Mouse (Mus musculus) left cerebral cortex, postnatal 4 days (tissue): ENCODE data around the gene Kmt2d. TPM values are rescaled to one million over a fixed set of nuclear protein-coding genes. Genes with fewer than 3 reads are reported as not detected.

Source experiments
- DNase-seq: peaks from one replicate; pipeline ENCODE4 v3.0.0-alpha.2; 2022
- intact Hi-C: fragments of 180-260 bp; cut with DNase I; formaldehyde crosslinking; loops from one replicate; pipeline ENCODE4 v1.15.1; 2025
- total RNA-seq, 2 experiments: library from RNA; stranded (reverse); gene quantifications; 2 replicates each; pipeline ENCODE4 v1.2.3; 2021

Gene Kmt2d
- total RNA-seq, 2 experiments from 2014 or later: 74.2 to 74.4 TPM

DNA sequence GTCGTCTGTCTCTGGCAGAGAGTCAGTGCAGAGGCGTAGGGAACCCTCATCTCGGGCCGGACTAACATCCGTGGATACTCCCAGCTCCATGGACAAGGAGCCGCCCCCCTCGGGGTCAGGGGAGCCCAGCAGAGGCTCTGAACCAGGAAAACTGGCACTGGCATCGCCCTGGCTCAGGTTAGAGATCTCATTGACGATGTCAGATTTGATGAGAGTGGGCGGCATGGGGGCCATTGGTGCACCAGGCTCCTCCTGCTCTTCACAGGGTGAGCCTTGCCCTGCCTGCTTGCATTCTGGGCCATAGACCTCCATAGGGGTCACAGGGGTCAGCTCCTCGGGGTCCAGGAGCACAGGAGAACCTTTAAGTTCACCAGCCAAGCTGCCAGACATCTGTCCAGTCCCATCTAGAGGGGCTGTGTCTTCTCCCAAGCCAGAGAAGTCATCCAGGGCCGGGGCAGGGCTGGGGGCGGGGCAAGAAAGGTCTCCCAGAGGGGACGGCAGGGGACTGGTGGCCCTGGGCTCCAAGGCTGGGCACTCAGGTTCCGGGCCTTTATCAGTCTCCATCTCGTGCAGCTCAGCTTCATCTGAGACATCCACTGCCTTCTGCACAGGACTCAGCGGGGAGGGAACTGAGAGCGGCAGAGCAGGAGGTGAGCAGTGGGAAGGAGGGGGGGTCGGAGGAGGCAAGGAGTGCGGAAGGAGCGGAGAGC lies 9.1 kb downstream of the Kmt2d start:
- DNase-seq: no peak

DNA sequence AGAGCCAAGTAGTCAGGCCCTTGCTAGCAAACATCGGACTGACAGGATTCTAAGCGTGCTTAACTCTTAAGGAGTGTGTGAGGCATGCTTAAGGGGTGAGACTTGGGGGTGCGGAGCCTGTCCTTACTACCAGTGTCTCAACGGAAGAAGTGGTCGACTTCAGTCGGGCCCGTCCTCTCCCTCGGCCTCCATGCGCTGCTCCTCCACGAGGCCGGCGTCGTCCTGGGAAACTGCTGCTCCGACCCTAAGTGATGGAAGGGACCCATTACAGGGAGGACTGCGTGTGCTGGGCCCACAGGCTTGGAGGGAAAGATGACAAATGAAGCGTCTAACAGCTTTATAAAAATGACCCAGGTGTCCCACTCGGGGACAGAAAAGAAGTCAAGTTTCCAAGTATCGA lies 10.1 kb downstream of the Kmt2d start:
- no peak for DNase-seq
- intact Hi-C loops: no loop called here

More for the DNA sequence above, 9.1 kb downstream of the Kmt2d start:
- intact Hi-C loops: no loop called here

DNA sequence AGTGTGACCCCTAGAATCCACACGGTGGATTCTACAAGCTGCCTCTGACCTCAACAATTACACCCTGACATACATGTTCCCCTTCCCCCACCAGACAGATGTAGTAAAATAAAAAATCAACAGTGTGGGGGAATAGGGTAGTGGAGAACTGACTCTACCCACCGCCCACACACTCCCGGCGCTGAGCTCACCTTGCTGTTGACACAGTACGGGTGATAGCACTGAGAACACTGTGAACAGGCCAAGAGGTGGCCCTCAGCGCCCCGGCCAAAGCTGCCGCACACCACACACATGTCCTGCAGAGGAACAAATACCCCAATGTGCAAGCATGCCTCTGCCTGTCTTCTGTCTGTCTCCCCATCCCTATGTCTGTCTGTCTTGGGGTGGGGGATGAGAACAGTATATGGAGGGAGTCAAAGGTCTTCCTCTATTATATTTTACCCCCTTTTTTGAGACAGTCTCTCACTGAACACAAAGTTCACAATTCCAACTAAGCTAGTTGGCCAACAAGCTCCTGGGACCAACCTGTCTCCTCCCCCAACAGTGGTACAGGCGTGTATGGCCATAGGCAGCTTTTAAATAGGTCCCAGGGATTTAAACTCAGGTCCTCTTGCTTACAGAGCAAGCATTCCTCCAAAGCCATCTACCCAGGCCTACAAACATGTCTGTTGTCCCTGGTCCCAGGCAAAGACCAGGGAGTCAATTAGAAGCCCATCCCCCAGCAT lies 11.5 kb downstream of the Kmt2d start:
- DNase-seq: no peak
- intact Hi-C loops: no loop called here

DNA sequence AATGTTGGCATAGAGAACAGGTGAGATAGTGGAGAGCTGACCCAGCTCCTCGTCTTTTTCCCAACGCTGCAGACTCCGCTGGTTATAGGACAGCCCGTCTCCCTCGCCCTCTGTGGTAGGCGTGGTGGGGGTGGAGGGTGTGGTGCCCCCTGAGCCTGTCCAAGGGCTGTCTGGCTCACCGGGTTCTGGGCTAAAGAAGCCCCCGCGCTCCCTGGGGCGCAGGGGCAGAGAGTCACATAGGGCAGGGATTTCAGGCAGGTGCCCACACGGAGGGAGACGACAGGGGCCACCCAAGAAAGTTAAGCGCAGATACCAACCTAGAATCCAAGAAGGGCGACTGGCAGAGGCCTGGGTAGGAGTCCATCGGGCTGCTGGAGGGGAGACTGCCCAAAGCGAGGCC lies 16.8 kb downstream of the Kmt2d start:
- intact Hi-C loops: no loop called here
- no peak for DNase-seq

DNA sequence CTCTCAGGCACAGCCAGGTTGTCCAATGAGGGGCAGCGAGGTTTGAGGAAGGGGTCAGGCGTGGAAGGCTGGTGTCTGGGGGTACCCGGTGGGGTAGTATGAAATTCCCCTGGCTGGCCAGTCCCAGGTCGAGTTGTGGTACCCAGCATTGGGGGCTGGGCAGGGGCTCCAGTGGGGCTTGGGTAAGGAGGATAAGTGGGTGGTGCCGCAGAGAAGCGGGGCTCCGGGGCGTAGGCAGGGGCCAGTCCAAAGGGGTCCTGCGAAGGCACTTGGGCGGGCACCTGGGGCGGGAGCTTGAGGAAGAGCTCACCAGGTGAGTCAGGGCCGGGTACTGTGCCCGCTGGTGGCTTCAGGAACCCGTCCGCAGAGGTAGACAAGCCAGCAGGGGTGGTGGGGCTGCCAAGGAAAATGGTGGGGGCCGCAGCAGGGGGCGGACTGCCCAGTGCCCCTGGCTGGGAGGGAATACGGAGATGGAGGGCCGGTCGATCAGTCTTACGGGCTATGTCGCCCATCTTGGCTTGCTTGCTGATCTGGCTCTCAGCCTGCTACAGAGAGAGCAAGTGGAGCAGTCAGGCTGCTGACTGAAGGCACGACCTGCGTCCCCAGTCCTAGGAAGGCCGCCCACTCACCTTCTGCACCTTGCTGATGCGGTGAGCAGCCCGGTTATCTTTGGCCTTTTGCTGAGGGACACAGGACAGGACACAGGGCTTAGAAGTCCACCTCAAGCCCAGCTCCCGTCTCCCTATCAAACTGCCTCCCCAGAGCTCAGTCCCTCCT lies 17.7 kb downstream of the Kmt2d start:
- no peak for DNase-seq
- intact Hi-C loops: no loop called here

DNA sequence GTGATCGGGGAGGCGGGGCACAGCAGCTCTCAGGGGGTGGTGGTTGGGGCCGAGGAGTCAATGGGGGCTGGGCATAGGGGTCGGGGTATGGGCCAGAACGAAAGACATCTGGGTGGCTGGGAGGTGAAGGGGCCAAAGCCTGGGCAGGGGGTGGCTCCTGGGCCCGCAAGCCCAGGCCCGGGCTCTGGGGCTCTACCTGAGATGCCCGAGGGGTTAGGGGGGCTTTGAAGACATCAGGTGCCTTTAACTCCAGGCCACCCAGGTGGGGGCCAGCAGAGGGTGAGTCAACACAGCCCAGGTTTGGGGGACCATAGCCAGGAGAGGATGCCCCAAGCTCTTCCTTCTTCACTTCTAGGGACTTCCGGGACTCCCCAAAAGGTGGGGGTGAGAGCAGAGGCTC lies 18.3 kb downstream of the Kmt2d start:
- intact Hi-C loops: no loop called here

DNA sequence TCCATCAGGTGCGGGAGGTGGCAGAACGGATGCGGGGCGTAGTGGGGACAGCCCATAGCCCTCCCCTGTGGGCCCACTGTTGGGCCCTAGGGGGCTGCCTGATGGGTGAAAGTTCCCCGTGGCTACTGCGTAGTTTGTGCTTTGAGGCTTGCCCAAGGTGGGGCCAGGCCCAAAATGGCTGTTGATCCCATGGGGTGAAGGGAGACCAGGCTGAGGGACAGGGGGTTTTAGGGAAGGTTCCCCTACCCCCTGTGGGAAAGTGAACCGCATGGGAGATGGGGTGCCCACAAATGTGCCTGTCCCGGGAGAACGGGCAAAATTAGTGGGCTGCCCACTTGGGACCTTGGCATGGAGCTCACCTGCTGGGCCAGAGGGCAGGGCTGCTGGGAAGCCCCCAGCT lies 18.9 kb downstream of the Kmt2d start:
- DNase-seq: no peak
- intact Hi-C loops: no loop called here

More for the DNA sequence above, 18.3 kb downstream of the Kmt2d start:
- DNase-seq: no peak

DNA sequence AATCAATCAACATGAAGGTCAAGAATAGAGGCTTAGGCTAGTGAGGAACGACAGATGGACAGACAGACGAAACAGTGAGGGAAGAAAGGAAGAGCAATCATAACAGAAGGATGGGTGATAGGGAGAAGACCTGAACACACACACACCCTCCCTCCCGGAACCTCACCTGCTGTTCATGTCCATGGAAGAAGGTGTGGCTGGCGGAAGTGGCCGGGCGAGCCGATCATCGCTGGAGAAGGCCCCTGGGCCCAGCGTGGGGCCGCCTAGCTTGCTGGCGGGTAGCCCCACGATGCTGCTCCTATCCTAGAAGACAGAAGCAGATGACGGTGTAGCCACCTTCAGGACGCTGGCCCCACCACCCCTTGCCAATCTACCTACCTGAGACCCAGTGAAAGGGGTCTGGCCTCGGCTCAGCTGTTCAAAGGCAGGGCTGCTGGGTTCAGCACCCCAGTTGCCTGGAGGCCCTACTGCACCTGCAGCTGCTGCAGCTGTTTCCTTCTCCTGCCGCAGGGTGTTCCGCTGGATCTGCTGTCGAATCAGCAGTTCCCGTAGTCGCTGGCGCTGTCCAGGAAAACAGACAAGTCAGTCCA lies 19.7 kb downstream of the Kmt2d start:
- intact Hi-C loops: no loop called here
- DNase-seq: no peak

DNA sequence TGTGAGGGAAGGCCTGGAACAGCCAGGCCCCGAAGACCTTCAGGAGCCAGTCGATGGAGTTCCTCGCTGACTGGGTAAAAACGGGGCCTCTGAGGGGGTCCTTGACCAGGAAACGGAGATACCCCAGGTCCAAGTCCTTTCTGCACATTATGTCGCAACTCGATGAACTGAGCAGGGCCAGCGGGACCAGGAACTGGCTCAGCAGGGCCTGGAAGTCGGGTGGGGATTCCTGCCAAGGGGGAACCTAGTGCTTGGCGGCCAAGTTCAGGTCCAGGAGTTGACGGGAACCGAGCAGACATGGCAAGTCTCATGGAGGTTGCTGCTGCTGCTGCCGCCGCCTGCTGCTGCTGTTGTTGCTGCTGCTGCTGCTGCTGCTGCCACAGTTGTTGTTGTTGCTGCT lies 20.3 kb downstream of the Kmt2d start:
- intact Hi-C loops: no loop called here
- no peak for DNase-seq

DNA sequence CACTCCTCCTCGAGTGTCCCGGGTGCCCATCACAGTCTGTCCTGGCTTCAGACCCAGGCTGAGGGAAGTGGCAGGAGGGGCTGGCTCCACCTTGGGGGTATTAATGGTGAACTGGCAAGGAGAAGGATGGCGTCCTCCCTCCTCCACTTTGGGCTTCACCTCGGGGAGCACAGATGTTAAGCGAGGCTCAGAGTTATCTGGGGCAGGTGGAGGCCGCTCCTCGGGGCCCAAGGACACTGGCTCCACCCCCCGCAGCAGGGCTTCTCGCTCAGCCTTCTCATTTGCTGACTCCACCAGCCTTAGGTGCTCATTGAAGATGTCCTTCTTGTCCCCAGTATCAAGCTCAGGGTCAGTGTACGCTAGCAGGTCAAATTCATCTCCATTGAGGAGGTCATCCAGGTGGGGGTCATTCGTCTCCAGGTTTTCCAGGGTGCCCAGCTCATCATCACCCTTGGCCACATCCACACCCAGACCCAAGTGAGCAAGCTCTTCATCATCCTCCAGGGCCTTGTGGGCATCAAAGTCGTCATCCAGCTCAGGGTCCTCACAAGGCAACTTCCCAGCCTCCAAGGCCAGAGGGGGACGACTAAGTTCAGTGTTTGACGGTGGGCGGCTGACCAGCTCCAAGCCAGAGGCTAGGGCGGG lies 20.9 kb downstream of the Kmt2d start:
- intact Hi-C loops: no loop called here
- DNase-seq: no peak

DNA sequence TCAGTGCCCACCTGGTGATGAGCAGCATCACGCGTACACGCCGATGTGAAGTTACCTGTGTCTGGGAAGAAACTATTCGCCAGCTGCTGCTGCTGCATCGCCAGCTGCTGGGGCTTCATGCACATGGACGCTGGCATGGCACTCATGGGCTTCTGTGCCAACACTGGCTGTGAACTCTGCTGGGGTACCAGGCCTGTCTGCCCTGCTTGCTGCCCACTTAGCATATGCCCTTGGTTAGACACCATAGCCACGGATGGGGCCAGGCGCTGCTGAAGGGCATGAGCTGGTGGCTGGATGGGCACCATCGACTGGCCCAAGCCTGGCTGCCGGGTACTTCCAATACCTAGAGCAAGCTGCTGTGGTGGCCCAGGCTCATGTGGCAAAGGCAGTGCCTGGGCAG lies 21.8 kb downstream of the Kmt2d start:
- intact Hi-C loops: no loop called here
- DNase-seq: no peak

DNA sequence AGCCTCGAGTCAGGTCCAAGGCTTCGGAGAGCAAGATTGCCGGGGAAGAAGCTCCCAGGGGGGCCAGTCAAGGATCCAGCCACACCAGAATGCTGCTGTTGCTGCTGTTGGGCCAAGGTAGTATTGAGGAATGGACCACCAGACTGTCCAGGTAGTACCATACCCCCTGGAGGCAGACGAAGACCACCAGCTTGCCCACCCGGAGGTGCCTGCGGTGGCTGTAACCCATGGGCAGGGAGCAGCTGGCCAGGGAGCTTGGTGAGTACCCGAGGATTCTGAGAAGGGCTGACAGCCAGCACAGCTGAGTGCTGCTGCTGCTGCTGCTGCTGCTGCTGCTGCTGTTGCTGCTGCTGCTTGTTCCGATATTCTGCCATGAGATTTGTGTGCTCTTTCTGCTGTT lies 24.9 kb downstream of the Kmt2d start:
- DNase-seq: no peak
- intact Hi-C loops: no loop called here

DNA sequence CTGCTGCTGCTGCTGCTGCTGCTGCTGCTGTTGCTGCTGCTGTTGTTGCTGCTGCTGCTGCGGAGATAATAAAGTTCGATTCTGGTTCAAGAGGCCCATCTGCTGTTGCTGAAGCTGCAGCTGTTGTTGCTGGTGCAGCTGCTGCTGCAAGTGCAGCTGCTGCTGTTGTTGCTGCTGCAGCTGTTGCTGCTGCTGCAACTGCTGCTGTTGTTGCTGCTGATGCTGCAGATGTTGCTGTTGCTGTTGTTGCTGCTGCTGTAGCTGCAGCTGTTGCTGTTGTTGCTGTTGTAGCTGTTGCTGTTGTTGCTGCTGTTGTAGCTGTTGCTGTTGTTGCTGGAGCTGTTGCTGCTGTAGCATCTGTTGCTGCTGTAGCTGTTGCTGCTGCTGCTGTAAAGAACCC lies 25.9 kb downstream of the Kmt2d start:
- intact Hi-C loops: no loop called here
- DNase-seq: no peak

DNA sequence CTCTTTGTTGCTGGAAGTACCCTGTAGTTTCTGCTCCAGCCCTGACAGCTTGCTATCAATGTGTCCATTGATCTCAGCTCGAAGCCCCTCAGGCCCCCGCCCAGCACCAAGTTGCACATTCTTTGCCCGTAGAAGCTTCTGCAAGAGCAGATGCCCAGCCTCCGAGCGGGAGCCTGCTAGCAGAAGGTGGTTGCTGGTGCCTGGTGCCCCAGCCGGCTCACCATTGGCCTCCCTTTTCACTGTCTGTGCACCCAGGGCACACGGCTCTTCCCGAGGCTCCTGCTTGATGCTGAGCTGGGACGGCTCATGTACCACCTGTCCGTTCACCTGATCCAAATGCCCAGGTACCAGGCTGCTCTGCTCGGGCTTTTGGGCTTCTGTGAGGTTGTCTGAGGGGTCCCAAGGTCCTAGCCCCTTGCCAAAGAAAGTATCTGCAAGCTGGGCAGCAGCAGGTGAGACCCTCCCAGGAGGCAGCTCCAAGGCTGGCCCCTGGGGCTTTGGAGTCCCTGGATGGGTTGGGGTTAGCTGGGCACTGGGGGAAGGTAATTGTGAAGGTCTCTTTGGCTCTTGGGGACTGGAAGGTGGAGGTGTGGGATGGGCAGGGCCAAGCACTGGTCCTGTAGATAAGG lies 27.3 kb downstream of the Kmt2d start:
- no peak for DNase-seq
- intact Hi-C loops: no loop called here

DNA sequence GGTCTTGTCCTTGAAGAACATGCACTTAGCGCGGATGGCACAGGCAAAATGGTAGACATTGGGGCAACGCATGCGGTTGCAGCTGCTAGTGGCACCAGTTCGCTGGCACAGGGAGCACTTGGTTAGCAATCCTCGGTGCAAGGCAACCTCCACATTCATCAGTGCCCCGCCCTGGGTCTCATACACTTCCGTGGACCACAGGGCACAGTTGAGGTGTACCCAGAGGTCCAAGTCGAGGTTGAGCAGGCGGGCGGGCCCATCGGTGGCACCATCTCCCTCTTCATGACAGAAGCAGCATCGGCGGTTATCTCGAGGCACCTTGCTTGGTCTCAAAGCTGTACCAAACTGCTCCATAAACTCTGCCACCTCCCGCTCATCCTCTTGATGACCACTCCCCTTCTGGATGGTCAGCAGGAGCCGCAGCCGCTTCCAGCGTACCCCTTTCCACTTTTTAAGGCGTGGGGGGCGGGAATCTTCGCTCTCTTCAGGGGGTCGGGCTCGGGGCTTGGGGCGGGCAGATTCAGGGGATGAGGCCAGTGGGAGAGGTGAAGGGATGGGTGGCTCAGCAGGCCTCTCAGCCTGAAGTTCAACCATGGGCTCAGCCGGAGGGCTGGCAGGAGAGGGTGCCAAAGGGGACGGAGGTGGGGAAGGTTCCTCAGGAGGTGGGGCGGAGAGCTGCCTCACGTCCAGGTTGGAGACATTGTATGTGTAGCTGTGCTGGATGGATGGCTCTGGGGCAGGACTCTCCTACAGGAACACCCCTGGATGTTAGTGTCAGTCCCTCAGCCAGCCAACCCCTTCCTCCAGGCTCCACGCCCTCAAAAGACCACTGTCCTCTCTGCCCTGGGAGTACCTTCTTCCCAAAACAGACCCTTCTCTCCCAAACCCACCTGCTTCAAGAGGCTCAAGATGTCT lies 31.1 kb downstream of the Kmt2d start:
- no peak for DNase-seq
- intact Hi-C loops: no loop called here

DNA sequence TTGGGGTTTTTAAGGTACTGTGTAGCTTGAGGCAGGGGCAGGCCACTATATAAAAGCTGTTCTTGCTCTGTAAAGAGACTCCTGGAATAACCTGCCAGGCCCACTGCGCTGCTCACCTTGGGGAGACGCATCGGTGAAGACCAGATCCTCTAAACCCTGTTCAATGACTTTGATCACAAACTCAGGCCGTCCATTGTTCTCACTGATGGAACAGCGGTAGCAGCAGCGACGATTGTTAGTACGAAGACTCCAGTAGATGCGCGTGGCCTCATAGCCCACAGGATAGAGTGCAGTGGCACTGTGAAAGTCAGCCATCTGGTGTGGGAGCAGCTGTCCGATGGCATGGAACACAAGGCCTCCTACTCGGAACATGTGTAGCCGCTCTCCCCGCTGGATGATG lies 31.8 kb downstream of the Kmt2d start:
- no peak for DNase-seq
- intact Hi-C loops: no loop called here

DNA sequence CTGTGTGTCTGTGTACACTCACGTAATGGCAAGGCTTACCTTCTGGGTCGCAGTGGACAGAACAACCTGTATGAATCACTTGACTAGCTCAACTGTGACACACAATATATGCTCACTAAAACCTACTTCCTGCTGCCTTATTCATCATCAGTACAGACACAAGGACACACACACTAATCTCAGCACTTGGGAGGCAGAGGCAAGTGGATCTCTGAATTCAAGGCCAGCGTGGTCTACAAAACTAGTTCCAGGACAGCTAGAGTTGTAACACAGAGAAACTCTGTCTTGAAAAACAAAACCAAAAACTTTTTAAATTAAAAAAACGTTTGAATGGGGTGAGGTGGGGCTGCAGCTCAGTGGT lies 33.3 kb downstream of the Kmt2d start:
- intact Hi-C loops: no loop called here
- no peak for DNase-seq

DNA sequence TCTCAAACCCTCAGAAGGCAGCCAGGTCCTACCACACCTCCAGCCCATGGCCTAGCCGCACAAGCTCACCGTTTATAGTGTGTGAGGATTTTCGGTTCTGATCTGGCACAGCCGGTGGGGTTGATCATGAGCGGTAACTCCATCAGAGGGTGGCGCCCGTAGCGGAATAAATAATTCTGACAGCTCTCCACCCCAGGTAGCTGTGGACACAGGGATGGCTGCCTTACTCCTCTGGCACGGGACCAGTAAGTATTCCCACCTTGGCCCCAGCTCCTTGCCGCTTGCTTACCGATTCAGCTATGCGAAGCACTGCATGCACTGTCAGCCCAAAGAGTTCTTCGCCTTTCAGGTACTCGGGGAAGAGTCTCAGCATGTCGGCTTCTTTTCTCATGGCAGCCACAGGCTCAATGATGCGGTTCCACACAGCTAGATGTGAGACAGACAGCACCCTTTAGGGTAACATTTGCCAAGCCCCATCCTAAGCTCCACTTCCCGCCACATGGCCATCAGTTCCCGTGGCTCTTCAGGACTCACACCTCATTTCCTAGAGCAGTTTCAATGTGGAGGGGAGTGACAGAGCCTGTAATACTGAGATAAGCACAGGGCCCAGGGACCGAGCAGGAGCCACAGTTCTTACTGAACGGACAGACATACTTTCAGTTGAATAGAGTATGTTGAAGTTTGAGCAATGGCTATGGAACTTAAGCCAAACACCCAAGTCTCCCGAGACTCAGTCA lies 33.8 kb downstream of the Kmt2d start:
- no peak for DNase-seq
- intact Hi-C loops: no loop called here

DNA sequence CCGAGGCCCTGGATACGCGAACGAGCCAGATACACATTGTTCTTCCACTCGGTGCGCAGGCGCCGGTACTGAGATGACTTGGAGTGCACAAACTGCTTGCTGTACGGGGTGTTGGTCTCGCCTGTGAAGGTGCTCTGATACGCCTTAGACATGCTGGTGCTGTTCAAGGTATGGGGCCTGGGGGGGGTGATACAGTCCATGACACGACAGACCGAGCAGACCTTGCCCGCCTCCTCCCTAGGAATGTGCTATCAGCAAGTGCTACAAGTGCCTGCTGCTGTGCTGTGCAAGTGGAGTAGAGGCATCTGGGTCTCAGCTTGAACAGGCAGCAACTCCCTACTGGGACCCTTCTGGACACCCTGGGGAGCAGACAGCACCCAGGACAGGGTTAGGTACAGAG lies 35.7 kb downstream of the Kmt2d start:
- DNase-seq: no peak
- intact Hi-C loops: no loop called here
